Mouse (Mus musculus): Measurements from ENCODE around the gene Dapk2. TPM values are rescaled to one million over a fixed set of nuclear protein-coding genes. Genes with fewer than 3 reads are reported as not detected.

The Dapk2 gene
- polyA plus RNA-seq (2017; shearing (Covaris generic)), result 1 to 10 TPM in 1 of 2 experiments, under 1 TPM in 1; 0.20 to 2.1 TPM

DNA sequence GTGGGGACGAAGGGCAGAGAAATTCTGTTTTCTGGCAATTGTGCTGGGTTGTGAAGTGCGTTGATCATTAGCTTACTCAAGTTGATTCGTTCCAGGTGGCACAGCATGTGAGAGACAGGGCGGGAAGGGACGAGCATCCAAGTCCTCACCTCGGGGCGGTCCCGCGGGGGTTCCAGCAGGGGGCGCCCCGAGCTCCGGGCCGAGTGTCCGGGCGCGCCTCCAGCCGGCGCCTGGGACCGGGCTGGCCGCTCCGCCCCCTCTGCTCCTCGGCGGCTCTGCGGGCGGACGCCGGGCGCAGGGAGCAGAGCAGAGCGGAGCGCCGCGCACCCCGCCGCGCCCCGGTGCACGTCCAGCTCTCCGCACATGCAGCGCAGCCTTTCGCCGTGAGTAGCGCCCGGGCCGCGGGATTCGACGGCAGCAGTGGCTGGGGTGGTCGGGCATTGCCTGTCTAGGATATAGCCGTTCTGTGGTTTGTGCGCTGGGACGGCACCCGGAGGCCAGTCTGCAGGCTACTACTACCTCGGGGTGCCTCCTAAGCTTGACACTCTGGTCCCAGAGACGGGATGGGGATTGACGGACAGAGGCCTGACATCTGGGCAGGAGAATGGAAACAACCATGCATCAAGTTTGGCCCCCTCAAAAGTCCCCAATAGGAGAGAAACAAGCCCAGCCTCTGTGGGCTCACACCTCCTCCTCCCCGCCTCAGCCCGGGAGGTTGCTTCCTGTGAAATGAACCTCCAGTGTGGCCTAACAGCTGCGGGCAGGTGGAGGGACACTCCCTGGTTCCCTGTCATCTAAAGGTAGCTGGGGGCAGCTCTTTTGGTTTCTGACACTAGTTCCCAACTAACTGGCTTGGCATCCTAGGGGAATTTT, at the start of gene Dapk2:
TSS of gene Dapk2 (plus strand) at position 266 of the 873 bp plus-strand sequence.

DNA sequence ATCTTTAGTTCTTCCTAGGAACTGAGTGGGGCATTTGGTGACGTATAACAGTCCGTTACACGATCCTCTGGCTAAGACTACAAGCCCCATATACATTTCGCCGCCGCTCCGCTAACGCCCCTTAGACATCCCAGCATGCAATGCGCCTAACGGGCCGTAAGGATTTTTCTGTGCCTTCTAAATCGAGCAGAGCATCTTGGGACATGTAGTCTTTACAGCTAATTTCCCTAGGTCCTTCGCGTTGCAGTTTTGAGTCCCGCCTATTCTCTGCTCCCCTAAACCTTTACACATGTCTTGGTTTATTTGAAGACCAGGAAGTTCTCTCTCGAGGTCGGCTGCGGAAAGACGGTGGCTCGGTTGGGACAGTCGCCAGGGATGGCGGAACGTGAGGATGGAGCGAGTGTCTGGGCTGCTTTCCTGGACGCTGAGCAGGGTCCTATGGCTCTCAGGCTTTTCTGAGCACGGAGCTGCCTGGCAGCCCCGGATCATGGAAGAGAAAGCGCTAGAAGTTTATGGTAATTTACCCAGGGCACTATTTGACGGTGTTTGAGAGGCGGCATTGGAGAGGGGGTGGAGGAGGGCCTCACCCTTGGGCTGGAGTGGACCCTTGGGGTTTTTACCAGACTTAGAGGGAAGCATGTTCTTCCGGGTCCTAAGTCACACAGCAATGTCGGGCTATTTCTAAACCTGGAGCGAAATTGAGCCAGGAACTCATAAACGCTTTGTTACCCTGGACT, 31.4 kb upstream of the Dapk2 start, which contains the start of the genes Snx1 and Ciao2a:
TSS of gene Snx1 (minus strand) at position 132 of the 737 bp plus-strand sequence.
TSS of gene Ciao2a (plus strand) at position 156 of the 737 bp plus-strand sequence.

Other genes starting within 250 kb of the Dapk2 start
- 10 to 100 TPM; 37.3 to 39.7 TPM for gene Trip4, start 249.4 kb upstream of the Dapk2 start, polyA plus RNA-seq (2017; shearing (Covaris generic))
- gene Csnk1g1, start 249.3 kb upstream of the Dapk2 start, polyA plus RNA-seq (2017; shearing (Covaris generic)), result 10 to 100 TPM; 24.3 to 30.6 TPM
- gene Ppib, start 98.0 kb upstream of the Dapk2 start, polyA plus RNA-seq (2017; shearing (Covaris generic)), result 100 to 1,000 TPM; 289 to 350 TPM
- gene Snx22, start 88.5 kb upstream of the Dapk2 start, polyA plus RNA-seq (2017; shearing (Covaris generic)), result 1 to 10 TPM; 1.1 to 2.1 TPM
- 100 to 1,000 TPM; 113 to 140 TPM for gene Snx1, start 31.6 kb upstream of the Dapk2 start, polyA plus RNA-seq (2017; shearing (Covaris generic))
- gene Ciao2a, start 31.6 kb upstream of the Dapk2 start, polyA plus RNA-seq (2017; shearing (Covaris generic)), result 100 to 1,000 TPM; 100 to 113 TPM
- gene Herc1, start 192.2 kb downstream of the Dapk2 start, polyA plus RNA-seq (2017; shearing (Covaris generic)), result 10 to 100 TPM; 32.9 to 38.7 TPM

Data from inflammation-experienced regulatory T-cells (primary cell).